Mouse (Mus musculus) spleen, adult 18-20 months (tissue): ENCODE data around the gene Tmem171.

Experiments used
- DNase-seq, 2 experiments: peaks; one replicate each; pipeline ENCODE4 v3.0.0; 2022; ENCODE audit warnings: mixed read lengths in 2 of 2

The Tmem171 gene

DNA sequence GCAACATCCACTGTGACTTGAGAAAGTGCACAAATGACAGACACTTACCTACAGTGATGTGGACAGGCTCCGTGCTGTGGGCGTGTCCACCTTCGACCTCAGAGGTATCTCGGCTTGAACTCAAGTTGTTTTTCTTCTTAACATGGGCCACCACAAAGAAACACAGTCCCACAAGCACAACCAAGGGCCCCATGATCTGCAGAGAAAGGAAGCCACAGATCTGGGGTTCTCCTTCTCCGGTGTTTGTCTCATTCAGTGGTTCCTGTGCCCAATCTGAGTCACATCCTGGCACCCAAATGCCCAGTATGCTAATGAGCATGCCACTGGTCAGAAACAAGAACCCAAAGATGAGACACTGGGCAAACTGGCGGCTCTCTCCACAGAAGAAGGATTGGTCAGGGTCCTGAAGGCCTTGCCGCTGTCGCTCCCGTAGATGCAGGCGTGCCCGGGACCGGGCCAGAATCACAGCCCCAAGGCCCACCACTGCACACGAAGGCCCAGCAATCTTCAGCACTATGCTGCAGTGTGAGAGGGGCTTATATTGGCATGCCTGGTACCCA is 2.6 kb downstream of the Tmem171 start:
- DNase-seq: no peak

DNA sequence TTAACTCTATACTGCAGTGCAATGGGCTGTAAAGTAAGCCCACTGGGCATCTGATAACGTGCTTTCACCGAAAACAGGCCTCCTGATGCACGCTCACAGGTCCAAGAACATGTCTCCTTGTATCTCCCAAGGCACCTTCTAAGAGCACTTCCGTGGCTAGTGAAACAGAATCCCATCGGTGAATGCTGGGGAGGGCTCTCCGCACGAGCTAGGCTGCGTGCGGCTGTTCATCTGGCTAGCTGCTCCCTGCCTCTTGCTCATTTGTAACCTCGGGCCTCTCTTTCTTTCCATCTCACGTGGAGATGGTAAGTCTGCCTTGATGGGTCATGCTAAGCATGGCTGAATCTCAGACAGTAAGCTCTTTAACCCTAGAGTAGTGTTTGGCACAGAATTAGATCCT is 3.7 kb downstream of the Tmem171 start:
- DNase-seq: no peak

DNA sequence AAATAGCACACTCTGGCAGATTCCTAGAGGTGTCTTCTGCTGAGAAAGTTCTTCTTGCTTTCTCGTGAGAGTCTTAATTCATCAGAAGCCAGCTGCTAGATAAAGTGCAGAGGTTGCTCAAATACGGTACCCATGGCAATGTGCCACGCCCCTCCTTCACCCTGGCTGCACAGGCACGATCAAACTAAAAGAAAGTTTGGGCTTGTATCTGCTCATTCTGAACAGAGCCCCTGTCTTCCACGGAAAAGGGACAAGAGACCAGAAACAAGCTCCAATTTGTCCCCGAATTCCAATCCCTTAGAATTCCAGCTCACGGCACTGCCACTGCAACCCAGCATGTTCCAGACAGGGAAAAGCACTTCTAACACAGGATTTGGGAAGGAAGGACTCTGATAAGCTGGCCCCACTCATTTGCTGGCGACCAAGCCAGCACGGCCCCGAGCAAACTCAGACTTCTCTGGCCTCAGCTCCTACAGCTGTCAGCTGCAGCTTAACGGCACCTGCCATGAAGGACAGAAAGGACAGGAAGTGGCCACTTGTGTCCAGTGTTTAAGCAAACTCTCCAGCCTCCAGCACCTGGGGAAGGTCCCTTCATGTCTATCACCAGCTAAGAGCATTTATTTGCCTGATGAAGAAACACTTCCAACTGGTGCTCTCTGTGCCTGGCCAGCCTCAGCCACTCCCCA is 4.9 kb downstream of the Tmem171 start:
- no peak for DNase-seq

DNA sequence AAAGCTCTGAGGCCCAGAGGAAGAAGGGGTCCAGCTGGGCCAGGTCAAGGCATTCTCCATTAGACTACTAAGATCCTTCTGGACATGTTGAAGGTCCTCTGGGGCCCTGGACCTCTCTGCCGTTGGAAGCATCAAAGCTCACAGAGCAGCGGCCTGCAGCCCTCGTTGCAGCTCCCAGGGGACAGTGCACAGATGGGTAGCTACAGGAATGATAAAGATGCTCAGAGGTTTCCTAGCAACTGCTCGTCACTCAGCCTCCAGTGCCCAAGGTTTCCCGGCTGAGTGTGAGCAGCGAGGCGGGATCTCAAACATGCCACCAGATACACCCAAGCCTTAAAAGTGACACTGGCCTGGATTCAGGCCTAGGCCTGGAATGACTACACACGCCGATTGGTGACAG is 6.7 kb downstream of the Tmem171 start:
- DNase-seq: no peak

DNA sequence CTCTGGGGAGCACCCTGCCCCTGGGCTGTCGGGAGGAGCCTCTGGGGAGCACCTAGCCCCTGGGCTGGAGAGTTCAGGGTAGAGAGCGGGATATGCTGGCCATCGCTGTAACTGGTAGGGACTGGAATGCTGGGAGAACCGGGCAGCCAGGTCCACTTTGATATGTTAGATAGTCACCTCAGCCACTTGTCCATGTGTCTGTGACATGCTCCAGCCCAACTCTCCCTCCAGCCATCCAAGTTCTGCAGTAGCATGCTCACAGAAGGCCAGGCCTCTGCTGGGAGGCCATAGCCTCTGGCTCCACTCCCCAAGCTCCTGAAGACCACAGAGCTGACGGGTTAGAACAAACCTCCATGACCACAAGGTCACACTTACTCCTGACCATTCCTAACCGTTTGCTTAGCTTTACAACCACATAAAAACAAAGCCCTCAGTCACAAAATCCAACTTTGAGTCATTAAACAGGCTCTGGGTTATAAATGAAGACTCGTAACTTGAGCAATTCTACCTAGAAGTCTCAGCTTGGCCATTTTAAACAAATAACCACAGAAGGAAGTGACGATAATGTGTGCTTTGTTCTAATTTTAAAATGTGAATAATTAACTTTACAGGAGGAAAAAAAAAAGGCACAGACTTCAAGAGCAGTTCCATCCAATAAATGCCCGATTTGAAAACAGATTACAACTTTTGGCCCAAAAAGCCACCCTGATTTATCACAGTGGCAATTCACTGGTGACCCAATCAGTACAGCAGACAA is 10.3 kb downstream of the Tmem171 start:
- no peak for DNase-seq

DNA sequence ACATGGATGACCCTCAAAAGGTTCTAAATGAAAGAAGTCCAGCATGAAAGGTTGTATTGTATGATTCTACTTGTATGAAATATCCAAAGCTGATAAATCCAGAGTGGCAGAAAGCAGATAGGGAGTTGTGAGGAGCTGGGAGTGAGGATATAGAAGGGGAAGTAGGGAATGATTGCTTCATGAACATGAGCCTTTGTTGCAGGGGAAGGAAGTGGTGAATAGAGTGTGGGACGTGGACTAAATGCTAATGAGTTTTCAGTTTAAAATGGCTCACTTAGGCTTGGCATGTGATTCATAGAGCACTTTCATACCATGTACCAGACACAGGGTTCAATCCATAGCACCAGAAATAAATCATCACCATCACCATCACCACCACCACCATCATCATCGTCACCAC is 11.2 kb downstream of the Tmem171 start:
- DNase-seq: no peak

DNA sequence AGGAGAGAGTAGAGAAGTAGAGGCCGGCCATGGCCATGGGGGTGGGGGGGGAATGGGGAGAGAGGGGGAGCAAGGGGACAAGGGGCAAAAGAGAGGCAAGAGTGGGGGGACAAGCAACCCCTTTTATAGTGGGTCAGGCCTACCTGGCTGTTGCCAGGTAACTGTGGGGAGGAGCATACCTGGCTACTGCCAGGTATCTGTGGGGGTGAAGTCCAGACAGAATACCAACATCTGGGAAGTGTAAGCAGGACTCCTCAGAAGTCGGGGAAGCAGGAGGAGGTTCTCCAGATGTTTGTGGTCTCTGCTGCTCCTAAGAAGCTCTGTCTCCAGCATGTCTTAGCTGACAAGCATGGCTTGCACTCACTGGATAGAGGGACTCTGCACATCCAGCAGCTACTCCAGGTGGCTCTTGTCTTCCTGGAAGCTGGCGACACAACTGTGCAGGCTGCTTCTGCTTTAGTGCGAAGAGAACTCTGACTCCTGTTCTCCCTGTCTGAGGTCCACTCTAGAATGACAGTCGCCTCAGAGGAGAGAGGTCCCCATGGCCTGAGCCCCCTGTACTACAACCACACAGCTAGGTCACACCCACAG is 14.1 kb downstream of the Tmem171 start:
- no peak for DNase-seq

DNA sequence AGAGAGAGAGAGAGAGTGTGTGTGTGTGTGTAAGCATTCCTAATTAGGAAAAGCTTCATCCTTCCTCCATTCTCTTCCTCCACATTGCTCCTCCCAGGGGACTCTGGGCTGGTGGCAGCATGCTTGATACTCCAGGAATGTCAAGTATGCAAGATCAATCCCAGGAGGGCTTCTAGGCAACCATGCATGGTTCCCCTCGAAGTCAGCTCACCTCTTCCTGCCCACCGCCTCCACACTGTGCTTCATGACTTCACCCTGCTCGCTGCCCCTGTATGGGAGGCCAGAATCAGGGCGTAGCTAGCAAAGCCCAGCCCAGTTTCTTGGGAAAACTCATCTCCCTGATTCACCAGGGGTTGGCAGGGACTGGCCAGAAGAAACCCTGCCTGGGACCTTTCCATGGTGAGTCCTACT is 15.0 kb downstream of the Tmem171 start:
- peak; percentile 18 to 23 for DNase-seq

DNA sequence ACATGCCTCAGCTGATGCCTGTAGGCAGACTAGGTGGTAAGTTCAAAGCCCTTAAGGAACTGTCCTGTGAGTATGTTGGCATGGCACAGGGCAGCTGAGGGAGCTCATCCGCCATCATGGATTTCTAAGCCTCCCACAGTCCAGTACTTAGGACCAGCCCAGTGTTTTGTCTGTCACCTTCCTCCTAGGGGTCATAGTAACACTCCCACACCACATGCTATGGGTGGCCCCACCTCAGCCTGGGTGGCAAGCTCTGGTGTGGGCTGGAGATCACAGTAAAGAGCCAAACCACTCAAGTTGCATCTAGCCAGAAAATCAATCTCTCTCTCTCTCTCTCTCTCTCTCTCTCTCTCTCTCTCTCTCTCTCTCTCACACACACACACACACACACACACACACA is 15.4 kb downstream of the Tmem171 start:
- no peak for DNase-seq

DNA sequence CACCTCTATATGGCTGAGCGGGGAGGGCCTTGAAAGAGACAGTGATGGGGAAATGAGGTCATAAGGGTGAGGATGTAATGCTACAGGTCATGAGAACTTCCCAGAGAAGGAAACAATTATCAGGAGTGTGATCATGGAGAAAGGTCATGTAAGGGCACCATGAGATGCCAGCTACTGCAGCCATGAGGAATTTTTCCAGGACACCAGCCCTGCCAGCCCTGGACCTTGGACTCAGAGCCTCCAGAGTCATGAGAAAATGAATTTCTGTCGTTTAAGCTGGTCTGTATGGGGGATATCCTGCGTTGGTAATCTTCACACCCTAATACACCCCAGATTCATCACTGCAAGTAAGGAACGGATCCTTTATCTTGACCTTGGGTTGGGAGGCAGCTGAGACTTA is 20.7 kb downstream of the Tmem171 start:
- DNase-seq: no peak

DNA sequence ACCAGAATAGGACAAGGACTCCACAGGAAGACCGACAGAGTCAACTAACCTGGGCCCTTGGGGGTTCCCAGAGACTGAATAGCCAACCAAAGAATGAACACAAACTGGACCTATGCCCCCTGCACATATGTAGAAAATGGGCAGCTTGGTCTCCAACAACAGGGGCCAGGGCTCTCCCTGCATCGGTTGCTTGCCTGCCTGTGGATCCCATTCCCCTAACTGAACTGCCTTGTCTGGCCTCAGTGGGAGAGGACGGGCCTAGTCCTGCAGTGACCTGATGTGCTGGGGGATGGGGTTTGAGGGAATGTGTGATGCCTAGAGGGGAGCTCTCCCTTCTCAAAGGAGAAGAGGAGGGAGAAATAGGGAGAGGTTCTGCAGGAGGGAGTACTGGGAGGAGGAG is 25.3 kb downstream of the Tmem171 start:
- DNase-seq: no peak

DNA sequence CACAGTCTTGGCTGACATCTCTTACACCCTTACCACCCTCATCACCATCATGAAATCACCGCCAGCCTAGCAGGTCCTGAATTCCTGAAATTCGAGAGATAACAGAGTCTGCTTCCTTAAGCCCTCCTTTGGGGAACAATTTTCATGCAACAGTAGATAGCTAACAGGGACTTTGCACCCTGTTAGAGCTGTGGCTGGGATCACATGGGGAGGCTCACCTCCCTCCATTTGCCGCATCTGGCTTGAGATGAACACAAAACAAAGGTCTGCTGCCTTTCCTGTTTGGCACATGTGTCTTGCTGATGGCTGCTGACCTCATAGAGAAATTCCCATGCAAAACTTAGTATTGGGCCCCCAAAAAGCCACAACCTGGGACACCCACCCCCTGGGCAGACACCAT is 27.3 kb downstream of the Tmem171 start:
- no peak for DNase-seq

DNA sequence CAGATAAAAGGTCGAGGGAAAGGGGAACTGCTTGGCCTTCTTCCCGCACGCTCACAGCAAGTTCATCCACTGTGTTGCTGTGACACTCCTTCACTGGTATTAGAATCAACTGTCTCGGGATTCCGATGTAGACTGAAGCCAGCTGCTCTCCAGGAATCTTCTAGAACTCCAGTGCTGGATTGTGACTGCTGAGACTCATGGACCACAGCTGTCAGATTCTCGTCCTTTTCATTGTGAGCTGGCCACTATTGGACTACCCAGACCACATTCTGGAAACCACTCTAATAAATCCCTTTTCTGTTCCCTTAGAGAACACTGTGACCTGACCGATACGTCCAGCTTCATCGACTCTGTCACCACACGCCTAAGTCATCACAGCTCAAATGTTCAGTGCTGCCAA is 29.4 kb downstream of the Tmem171 start:
- DNase-seq: no peak

DNA sequence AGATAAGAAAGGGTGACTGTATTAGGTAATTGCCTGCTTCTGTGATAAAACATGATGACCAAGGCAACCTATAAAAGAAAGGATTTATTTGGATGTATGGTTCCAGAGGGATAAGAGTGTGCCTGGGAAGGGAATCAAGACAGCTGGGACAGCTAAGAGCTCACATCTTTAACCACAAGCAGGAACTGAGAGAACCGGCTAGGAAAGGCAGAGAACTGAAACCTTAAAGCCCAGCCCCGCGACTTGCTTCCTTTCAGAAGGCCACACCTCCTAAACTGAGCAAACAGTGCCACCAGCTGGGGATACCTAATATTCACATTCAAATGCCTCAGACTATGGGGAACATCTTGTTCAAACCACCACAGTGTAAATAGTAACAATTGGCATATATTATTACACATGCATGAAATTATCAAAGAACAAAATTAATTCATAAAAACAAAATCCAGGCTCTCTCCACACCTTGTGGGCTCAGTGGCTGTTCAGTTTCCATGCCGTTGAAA is 32.4 kb downstream of the Tmem171 start:
- no peak for DNase-seq

DNA sequence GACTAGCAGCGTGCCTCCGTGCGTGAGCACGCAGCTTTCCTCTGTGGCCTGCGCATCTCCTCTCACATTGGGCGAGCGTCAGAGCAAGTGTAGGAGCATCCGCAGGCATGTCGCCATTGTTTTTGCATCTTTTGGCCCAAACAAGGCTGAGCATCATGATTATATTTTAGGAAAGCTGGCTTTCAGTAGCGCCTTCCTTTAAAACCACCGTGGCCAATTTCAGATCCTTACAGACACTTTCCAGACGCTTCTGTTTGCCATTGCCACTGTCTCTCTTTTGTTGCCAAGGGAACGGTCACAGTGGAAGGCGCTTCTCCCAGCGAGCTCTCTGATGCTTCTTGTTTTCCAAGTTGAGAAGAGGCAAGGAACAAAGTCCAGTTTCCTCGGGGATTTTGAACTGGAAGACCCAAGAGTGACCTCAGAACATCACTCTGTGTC is 38.6 kb downstream of the Tmem171 start:
- DNase-seq: no peak

DNA sequence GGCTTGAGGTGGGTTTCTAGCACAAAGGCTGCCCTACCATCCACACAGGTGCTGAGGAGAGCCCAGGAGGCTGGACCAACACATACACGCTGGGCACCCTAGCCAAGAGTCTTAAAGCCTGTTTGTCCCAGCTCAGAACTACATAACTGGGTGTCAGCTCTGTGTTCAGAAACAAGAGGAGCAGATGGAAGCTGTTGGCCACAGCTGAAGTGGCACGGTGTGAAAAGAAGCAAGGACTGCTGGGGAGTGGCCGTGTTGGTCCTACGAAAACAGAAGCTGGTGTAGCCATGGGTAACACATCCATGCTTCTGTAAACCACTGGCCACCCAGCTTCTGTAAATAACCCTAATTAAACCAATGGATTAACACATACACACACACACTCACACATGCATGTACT is 39.3 kb downstream of the Tmem171 start:
- DNase-seq: no peak

DNA sequence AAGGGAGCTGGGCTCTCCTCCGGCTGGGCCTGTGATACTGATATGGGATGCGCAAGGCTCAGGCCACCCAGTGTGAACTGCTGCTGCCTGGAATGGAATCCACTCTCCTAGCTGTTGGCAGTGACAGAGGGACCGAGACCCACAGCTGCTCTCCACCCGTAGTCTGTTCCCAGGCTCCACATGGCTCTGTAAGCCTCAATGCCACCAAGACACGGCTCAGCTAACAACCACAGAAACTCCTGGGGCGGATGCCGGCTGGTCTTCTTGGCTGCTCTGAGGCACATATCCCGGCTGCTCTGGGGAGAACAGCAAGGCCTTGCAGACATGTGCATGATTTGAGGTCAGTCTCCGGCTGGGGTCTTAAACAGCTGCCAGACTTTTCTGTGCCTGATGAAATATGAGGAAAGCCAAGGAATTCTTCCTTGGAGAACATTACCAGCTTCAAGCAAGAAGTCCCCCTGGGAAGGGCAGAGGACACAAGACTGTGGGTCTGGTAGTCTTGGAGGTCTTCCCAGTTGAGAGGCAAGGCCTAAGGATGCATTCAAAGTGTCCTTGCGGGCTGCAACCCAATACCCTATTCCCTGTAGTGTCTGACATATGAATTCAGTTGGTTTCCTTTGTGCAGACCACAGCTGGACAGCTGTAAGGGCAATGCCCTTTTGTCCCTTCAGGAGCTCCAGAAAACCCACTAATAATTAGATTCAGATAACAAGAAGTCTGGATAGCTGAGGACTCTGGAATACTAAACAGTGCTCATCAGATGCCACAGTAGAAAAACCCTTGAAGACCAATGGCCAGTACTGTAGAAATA is 40.3 kb downstream of the Tmem171 start:
- no peak for DNase-seq

DNA sequence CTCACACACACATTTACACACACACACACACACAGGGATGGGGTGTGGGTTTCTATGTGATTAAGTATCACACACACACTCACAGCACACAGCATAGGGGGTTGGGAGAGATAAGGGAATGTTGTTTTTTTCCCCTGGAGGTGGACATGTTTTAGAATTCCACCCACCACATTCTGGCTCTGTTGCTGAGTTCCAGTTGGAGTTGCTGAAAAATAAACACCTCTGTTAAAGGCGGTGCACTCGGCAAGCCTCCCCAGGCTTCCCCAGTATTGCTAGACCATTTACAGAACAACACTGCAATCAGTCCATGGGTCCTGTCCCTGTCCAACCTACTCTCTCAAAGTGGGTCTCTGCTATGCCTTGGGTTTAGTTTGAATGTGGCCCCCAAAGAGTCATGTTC is 42.4 kb downstream of the Tmem171 start:
- DNase-seq: no peak

DNA sequence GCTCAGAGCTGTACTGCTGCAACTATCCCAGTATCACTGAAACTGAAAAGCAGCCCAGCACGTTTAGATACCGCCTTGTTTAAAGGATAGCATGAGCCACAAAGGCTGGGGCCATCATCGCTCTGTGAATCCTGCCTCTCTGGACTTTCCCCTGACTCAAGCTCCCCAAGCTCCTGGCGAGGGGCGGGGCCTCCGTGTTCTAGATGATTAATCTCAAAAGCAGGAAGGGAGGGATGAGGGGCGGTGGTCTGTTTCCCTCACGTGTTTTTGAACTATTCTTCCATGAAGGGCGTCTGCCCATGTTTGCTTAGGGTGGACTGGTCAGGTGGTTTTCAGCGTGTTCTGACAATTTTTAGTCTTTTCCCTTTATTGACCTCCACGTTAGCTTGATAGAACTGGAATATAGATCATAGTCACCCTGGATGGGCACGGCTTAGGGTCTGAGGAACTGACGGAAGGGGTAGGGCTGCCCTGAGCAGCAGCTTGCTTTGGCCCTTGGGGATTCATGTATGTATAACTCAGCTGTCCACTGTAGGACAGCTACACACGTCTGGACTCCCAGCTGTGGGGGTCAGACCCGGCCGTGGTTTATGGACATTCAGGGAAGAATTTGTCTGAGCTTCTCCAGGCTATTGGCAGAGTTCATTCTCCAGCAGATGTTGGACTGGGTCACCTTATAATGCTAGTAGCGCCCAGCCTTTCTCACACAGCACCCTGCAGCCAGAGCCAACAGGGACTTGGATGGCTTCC is 43.2 kb downstream of the Tmem171 start:
- no peak for DNase-seq

DNA sequence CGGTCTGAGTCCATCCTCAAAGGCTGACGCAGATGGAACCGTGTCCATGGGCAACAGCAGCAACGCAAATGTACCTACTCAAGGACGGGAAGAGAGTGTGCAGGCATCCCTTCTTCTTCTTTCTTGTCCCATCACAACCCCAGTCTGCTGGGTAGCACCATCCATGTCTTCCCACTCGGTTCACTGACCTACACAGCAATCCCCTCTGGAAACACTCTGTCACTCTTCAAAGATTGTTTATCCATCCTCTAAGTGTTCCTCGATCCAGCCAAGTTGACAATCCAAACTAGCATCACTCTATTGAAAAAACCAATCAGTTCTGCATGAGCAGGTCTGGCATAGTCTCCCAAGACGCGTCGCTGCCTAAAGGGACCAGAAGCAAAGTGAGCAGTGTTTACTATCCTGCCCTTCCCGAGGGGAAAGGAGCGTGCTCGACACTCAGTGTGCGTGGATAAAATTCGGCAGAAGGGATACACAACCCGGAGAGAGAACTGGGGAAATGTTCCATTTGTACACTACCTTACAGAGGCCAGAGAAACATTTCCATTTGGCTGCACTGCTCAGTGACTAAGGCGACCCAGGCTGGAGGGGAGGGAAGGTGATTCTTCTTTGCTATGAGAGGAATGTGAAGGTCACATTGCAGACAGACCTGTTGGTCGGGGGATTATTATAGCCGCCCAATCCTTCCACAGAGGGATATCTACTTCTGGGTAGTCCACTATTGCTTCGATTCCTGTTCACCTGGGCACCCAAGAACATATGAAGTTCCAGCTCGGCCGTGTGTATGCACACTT is 46.7 kb downstream of the Tmem171 start:
- DNase-seq: no peak

DNA sequence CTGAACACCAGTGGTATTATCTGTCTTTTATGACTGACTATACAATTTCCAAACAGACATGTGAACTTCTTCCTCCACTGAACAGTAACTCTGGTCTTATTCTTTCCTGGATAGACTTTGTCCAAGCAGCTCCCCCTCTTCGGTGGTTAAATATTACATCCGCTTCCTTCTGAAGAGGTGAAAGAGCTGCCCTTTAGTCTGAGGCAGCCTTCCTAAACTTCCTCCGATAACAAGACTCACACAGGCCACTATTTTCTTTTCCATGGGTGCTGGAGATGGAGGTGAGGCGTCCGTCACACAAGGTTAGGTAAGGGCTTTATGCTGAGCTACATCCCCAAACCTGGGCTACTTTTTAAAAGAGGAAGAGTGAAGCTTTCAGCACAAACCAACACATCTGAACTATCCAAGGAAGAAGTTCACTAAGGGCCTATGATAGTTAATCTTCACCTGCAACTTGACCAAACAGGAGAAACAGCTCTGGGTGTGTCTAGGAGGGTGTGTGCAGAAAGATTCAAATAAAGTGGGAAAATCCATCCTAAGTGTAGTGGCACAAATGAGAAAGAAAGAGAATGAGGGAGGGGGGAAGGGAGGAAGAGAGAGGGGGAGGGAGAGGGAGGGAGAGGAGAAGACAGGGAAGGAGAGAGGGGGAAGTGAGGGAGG is 56.0 kb downstream of the Tmem171 start:
- no peak for DNase-seq
